Mouse (Mus musculus) brain, embryonic 14.5 days (tissue): ENCODE measurements around the gene Eps8.

ENCODE experiments used
- CTCF ChIP-seq: fragments of 200-500 bp; IDR thresholded peaks from 2 replicates; pipeline ENCODE4 v1.5.1; 2012; ENCODE audit warnings: inconsistent platforms, mild to moderate bottlenecking, moderate library complexity, borderline replicate concordance; ENCODE audit not compliant: insufficient read depth, insufficient read length; ENCODE audit errors: extremely low read depth
- POLR2A ChIP-seq: fragments of 200-500 bp; IDR thresholded peaks from 2 replicates; pipeline ENCODE4 v1.6.1; 2012; ENCODE audit warnings: mild to moderate bottlenecking, inconsistent platforms, borderline replicate concordance; ENCODE audit not compliant: poor library complexity, insufficient read depth, insufficient read length, severe bottlenecking; ENCODE audit errors: extremely low read depth

GRCm38 (mm10) chr6:137696445-137697204 is 41.9 kb upstream of the Eps8 start:
- TF ChIP-seq CTCF (no peak), POLR2A (no peak)
